Mouse (Mus musculus) heart, postnatal 0 days (tissue): Measurements from ENCODE around the gene Adad2. TPM values are rescaled to one million over a fixed set of nuclear protein-coding genes. Genes with fewer than 3 reads are reported as not detected.

Experiments
- ATAC-seq: fragments of 200-750 bp; cut with Nextera tagmentation; 2 replicates; pipeline ENCODE4 v1.8.0; 2017; ENCODE audit warnings: low read depth, moderate number of reproducible peaks, moderate library complexity; ENCODE audit not compliant: insufficient read depth
- DNase-seq: peaks from one replicate; pipeline ENCODE4 v3.0.0-alpha.2; 2016; ENCODE audit warnings: low spot score
- H3K27ac ChIP-seq: fragments of 300-500 bp; sonication (generic); 2 replicates; pipeline ENCODE4 v1.5.1; 2014; ENCODE audit warnings: low read depth, mild to moderate bottlenecking
- H3K27me3 ChIP-seq: fragments of 300-500 bp; sonication (generic); 2 replicates; pipeline ENCODE4 v1.6.1; 2014; ENCODE audit warnings: low read length, mixed read lengths; ENCODE audit not compliant: control insufficient read depth, insufficient read depth
- H3K36me3 ChIP-seq: fragments of 300-500 bp; sonication (generic); replicated peaks from 2 replicates; pipeline ENCODE4 v1.6.1; 2014; ENCODE audit warnings: low read length, mixed read lengths; ENCODE audit not compliant: control insufficient read depth, insufficient read depth
- H3K4me1 ChIP-seq: fragments of 300-500 bp; sonication (generic); 2 replicates; pipeline ENCODE4 v1.6.1; 2014; ENCODE audit warnings: antibody characterized with exemption; ENCODE audit not compliant: control insufficient read depth, insufficient read depth
- H3K4me2 ChIP-seq: fragments of 300-500 bp; sonication (generic); 2 replicates; pipeline ENCODE4 v1.6.1; 2014; ENCODE audit warnings: low read depth, mild to moderate bottlenecking, low read length, moderate library complexity
- H3K4me3 ChIP-seq: fragments of 300-500 bp; sonication (generic); 2 replicates; pipeline ENCODE4 v1.5.1; 2014; ENCODE audit warnings: low read depth, low read length
- H3K9ac ChIP-seq: fragments of 300-500 bp; sonication (generic); replicated peaks from 2 replicates; pipeline ENCODE4 v1.6.1; 2014; ENCODE audit warnings: low read depth, low read length, mixed read lengths
- H3K9me3 ChIP-seq: fragments of 300-500 bp; sonication (generic); replicated peaks from 2 replicates; pipeline ENCODE4 v1.6.1; 2016; ENCODE audit warnings: low read length; ENCODE audit not compliant: control insufficient read depth
- CTCF ChIP-seq: IDR thresholded peaks from 2 replicates; pipeline ENCODE4 v1.5.1; 2016; ENCODE audit warnings: antibody characterized with exemption, control low read depth, low read depth
- EP300 ChIP-seq: IDR thresholded peaks from 2 replicates; pipeline ENCODE4 v1.6.1; 2016; ENCODE audit warnings: antibody characterized with exemption, low read depth
- WGBS: fragments of 180-500 bp; shearing (Covaris S2); extraction: QIAGEN DNeasy Blood & Tissue Kit; methylation state at CpG from one replicate; pipeline ENCODE4 v1.1.7; 2014; 5-methylcytosine and 5-hydroxymethylcytosine counted together
- polyA plus RNA-seq: library from polyadenylated mRNA; unstranded; fragments of >200 nt; fragmentation: Nextera tagmentation; extraction: Ambion mirVana; gene quantifications from 2 replicates; pipeline ENCODE4 v1.2.1, GENCODE M21; 2015
- total RNA-seq: library from RNA; depleted of rRNA; stranded (reverse); fragments of >200 nt; gene quantifications from 2 replicates; pipeline ENCODE4 v1.2.3, GENCODE M21; 2014; ENCODE audit warnings: low replicate concordance

The Adad2 gene
- total and polyA plus RNA-seq, 2 experiments from 2014 or later: not detected

DNA sequence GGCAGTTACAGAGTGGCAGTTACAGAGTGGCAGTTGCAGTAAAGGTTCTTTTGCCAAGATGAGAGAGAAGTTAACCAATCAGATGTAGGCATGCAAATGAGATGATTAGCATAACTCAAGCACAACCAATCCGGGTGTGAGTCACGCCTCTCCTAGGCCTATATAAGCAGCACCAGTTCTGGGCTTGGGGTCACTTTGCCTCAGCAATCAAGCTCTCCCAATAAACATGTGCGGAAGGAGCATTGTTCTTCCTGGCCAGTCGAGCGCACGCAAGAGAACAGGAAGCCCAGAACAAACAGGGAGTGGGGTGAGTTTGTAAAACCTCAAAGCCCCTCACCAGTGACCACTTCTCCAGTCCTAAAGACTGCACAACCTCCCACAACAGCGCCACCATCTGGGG lies 34.3 kb downstream of the Adad2 start:
- WGBS: 82% methylated on average over 7 of the region's 7 CpGs
- Histone ChIP-seq H3K27ac (no peak overlapping the region), H3K36me3 (no peaks in the 10 kb centered on the region), H3K9me3 (no peaks in the 10 kb centered on the region), H3K9ac (no peak overlapping the region), H3K4me3 (no peak overlapping the region), H3K27me3 (no peaks in the 10 kb centered on the region), H3K4me2 (no peak overlapping the region), H3K4me1 (no peaks in the 10 kb centered on the region)
- TF ChIP-seq EP300 (no peak), CTCF (no peak)
- ATAC-seq: no peak
- no peak for DNase-seq

- H3K9me3 ChIP-seq: no peaks in the 10 kb centered on the region
- no peak overlapping the region for H3K27ac ChIP-seq
- no peak overlapping the region for H3K9ac ChIP-seq
- WGBS: 57% methylated on average over 2 of the region's 2 CpGs
- ATAC-seq: no peak
- no peak for TF ChIP-seq CTCF
- TF ChIP-seq EP300: no peak
- DNase-seq: no peak
- no peak overlapping the region for H3K4me3 ChIP-seq
- no peaks in the 10 kb centered on the region for H3K4me1 ChIP-seq
- no peaks in the 10 kb centered on the region for H3K36me3 ChIP-seq
- no peaks in the 10 kb centered on the region for H3K27me3 ChIP-seq
- no peak overlapping the region for H3K4me2 ChIP-seq
Observed at GRCm38 (mm10) chr8:119651324-119651723, 38.8 kb downstream of the Adad2 start.

DNA sequence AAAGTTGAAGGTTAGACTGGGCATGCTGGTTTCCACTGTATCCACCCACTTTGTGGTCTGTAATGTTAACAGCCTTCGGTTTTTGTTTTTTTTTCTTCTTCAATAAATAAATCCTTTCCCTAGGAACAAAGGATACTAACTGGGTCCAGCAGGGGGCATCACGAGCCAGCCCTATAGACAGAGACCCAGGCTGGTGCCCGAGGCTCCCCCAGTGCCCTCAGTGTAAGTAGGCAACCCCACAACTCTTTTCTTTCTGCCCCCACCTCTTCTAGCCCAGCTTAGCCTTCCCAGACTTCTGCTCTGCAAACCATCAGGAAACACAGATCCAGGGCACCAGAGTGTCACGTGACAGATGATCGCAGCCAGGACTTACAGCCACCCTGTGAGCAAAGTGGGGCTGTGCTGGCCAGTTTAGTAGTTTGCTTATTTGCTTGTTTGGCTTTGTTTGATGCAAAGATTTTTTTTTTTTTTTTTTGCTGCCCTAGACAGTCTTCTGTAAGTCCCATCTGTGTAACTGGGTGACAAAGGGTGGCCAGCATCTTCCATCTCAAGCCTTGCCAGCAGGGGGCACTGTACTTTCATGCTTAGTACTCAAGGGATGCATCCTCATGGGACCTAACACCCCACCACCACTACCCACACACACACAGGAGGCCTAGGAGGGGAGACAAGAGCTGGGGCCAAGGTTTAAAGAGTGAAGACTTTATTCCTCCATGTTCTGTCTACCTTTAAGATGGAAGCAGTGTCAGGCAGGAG lies 44.3 kb downstream of the Adad2 start:
- peaks cover 11% of the 10 kb centered on the region; the same call in 1 of the 2 replicates for H3K4me1 ChIP-seq
- TF ChIP-seq EP300: no peak
- peak; percentile 64 for TF ChIP-seq CTCF
- no peaks in the 10 kb centered on the region for H3K36me3 ChIP-seq
- DNase-seq (peak; percentile 24), ATAC-seq (peak; percentile 52; the same call in 1 of the 2 replicates)
- H3K9me3 ChIP-seq: no peaks in the 10 kb centered on the region
- WGBS: 34% methylated on average over 5 of the region's 5 CpGs
- H3K4me3 ChIP-seq: no peak overlapping the region
- no peak overlapping the region for H3K27ac ChIP-seq
- no peak overlapping the region for H3K9ac ChIP-seq
- H3K27me3 ChIP-seq: no peaks in the 10 kb centered on the region
- no peak overlapping the region for H3K4me2 ChIP-seq

- Histone ChIP-seq H3K4me3 (no peak overlapping the region), H3K9me3 (no peaks in the 10 kb centered on the region), H3K27ac (peak overlapping the region; percentile 37; the same call in 1 of the 2 replicates), H3K4me1 (peaks cover 23% of the 10 kb centered on the region), H3K9ac (no peak overlapping the region), H3K4me2 (no peak overlapping the region), H3K36me3 (no peaks in the 10 kb centered on the region), H3K27me3 (no peaks in the 10 kb centered on the region)
- DNase-seq (peak; percentile 50), ATAC-seq (peak; percentile 55)
- TF ChIP-seq EP300 (no peak), CTCF (no peak)
- 20% methylated on average over 9 of the region's 9 CpGs for WGBS
Observed at GRCm38 (mm10) chr8:119661081-119661480, 48.5 kb downstream of the Adad2 start.

DNA sequence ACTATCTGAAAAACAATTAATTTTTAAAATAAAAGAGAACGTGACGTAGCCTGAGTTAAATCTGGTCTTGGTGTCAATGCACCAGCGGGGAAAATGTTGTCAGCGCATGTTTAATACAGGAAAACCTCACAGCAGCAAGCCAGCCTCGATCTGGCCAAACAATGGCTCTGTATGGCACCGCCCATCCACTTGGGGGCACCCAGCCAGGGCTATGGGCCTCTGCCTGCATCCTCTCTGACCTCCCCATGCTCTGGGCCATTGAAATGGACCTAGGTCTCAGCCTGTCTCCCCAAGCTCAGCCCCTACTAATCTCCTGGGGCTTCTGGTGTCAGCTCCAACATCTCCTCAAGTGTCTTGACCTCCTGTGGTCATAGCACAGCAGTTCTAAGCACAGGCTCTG lies 49.3 kb downstream of the Adad2 start:
- TF ChIP-seq EP300: no peak
- no peak for TF ChIP-seq CTCF
- H3K27me3 ChIP-seq: no peaks in the 10 kb centered on the region
- DNase-seq: no peak
- no peak overlapping the region for H3K9ac ChIP-seq
- H3K4me3 ChIP-seq: no peak overlapping the region
- H3K36me3 ChIP-seq: no peaks in the 10 kb centered on the region
- peaks cover 24% of the 10 kb centered on the region for H3K4me1 ChIP-seq
- H3K4me2 ChIP-seq: no peak overlapping the region
- no peaks in the 10 kb centered on the region for H3K9me3 ChIP-seq
- 73% methylated on average over 6 of the region's 6 CpGs for WGBS
- no peak for ATAC-seq
- H3K27ac ChIP-seq: no peak overlapping the region

GRCm38 (mm10) chr8:119663440-119663839 lies 50.9 kb downstream of the Adad2 start:
- Histone ChIP-seq H3K4me2 (no peak overlapping the region), H3K4me3 (no peak overlapping the region), H3K27me3 (no peaks in the 10 kb centered on the region), H3K27ac (no peak overlapping the region), H3K9ac (no peak overlapping the region), H3K4me1 (peaks cover 24% of the 10 kb centered on the region), H3K36me3 (no peaks in the 10 kb centered on the region), H3K9me3 (no peaks in the 10 kb centered on the region)
- DNase-seq (no peak), ATAC-seq (no peak)
- 66% methylated on average over 11 of the region's 11 CpGs for WGBS
- TF ChIP-seq CTCF: no peak
- TF ChIP-seq EP300: no peak
